In genomic region chr11:32455507-32456141, GRCm38 (mm10) we compare ENCODE assay signal across 8 mouse cellular contexts. TPM values are rescaled to one million over a fixed set of nuclear protein-coding genes. Genes with fewer than 3 reads are reported as not detected.
DNase-seq lines count a peak whose midpoint lies in the region; ATAC-seq and TF ChIP-seq lines count a peak whose summit lies in the region.

No protein-coding gene starts in this region.

- no peak for TF ChIP-seq CTCF in cerebellum, adult 2 months (IDR thresholded peaks at IDR 0.05; ENCODE audit: borderline replicate concordance, insufficient read depth, low read depth, low read length)
- no peak for TF ChIP-seq CTCF in ES-Bruce4 (IDR thresholded peaks at IDR 0.05; ENCODE audit: low read depth, low read length)
- TF ChIP-seq CTCF in kidney, postnatal 0 days (IDR thresholded peaks at IDR 0.05; ENCODE audit: low read depth) = peak; percentile 25; the same call in 1 of the 2 replicates
- no peak for TF ChIP-seq CTCF in small intestine, adult 2 months (IDR thresholded peaks at IDR 0.05; ENCODE audit: extremely low read depth, insufficient read length, insufficient replicate concordance, low read depth, low read length)

- ATAC-seq in heart, embryonic 12.5 days (ENCODE audit: insufficient number of reproducible peaks, low FRiP score) = peak; percentile 26
- peak; percentile 33; the same call in 1 of the 2 replicates for ATAC-seq in kidney, postnatal 0 days (replicated peaks; ENCODE audit: low FRiP score, low read depth)

- no peaks in the 10 kb centered on the region for H3K27me3 ChIP-seq in cerebellum, adult 2 months (ENCODE audit: control insufficient read depth, insufficient read depth, low read length)
- H3K27me3 ChIP-seq in ES-Bruce4 (ENCODE audit: control insufficient read depth, insufficient read depth, low read length, poor library complexity, severe bottlenecking) = peaks cover 2% of the 10 kb centered on the region
- H3K27me3 ChIP-seq in embryonic facial prominence, embryonic 10.5 days (replicated peaks; ENCODE audit: low read depth, poor library complexity, severe bottlenecking) = peaks cover 5% of the 10 kb centered on the region; the same call in 1 of the 2 replicates
- no peaks in the 10 kb centered on the region for H3K27me3 ChIP-seq in heart, embryonic 12.5 days (replicated peaks)
- no peaks in the 10 kb centered on the region for H3K27me3 ChIP-seq in kidney, postnatal 0 days (ENCODE audit: insufficient read depth, low read length)
- peaks cover 5% of the 10 kb centered on the region; the same call in 1 of the 2 replicates for H3K27me3 ChIP-seq in small intestine, adult 2 months (ENCODE audit: control insufficient read depth, insufficient read depth, low read length)

- no peaks in the 10 kb centered on the region for H3K36me3 ChIP-seq in ES-Bruce4 (ENCODE audit: control insufficient read depth, insufficient read depth, low read length, poor library complexity, severe bottlenecking)
- H3K36me3 ChIP-seq in embryonic facial prominence, embryonic 10.5 days (replicated peaks) = no peaks in the 10 kb centered on the region
- H3K36me3 ChIP-seq in heart, embryonic 12.5 days = no peaks in the 10 kb centered on the region
- H3K36me3 ChIP-seq in kidney, postnatal 0 days (ENCODE audit: insufficient read depth, low read length) = no peaks in the 10 kb centered on the region
- no peaks in the 10 kb centered on the region for H3K36me3 ChIP-seq in small intestine, adult 2 months (ENCODE audit: control insufficient read depth, insufficient read depth, low read length)

- H3K9ac ChIP-seq in ES-Bruce4 (ENCODE audit: low read depth, poor library complexity, severe bottlenecking) = peak overlapping the region; percentile 97
- peak overlapping the region; percentile 96 for H3K9ac ChIP-seq in heart, embryonic 12.5 days
- H3K9ac ChIP-seq in kidney, postnatal 0 days (ENCODE audit: low read depth, low read length) = peak overlapping the region; percentile 95

- peak overlapping the region; percentile 95 for H3K4me2 ChIP-seq in heart, embryonic 12.5 days
- H3K4me2 ChIP-seq in kidney, postnatal 0 days (ENCODE audit: low read length) = peak overlapping the region; percentile 98

- H3K4me1 ChIP-seq in cerebellum, adult 2 months (ENCODE audit: control insufficient read depth, insufficient read depth, low read length) = no peaks in the 10 kb centered on the region; the same call in none of the 2 replicates
- no peaks in the 10 kb centered on the region for H3K4me1 ChIP-seq in ES-Bruce4 (ENCODE audit: control insufficient read depth, insufficient read depth, low read length)
- H3K4me1 ChIP-seq in embryonic facial prominence, embryonic 10.5 days = peaks cover 27% of the 10 kb centered on the region
- peaks cover 11% of the 10 kb centered on the region for H3K4me1 ChIP-seq in heart, embryonic 12.5 days (replicated peaks)
- H3K4me1 ChIP-seq in kidney, postnatal 0 days (replicated peaks; ENCODE audit: insufficient read depth, low read length) = 0 out of 2 replicates have a peak, but pooled peaks cover 3% of the 10 kb centered on the region
- no peaks in the 10 kb centered on the region for H3K4me1 ChIP-seq in small intestine, adult 2 months (ENCODE audit: control insufficient read depth, insufficient read depth, insufficient read length, low read length)

- 2% methylated on average over 45 of the region's 58 CpGs for WGBS in cerebellum, adult 2 months
- under 1% methylated on average over 58 of the region's 58 CpGs for WGBS in embryonic facial prominence, embryonic 10.5 days
- WGBS in heart, embryonic 12.5 days = under 1% methylated on average over 57 of the region's 58 CpGs
- under 1% methylated on average over 50 of the region's 58 CpGs for WGBS in kidney, postnatal 0 days
- 1% methylated on average over 58 of the region's 58 CpGs for WGBS in small intestine, adult 2 months

- peak in 1 of 2 experiments; percentile 51 for DNase-seq in cerebellum, adult 2 months
- DNase-seq in cerebellum, adult 11 months = no peak
- DNase-seq in embryonic facial prominence, embryonic 10.5 days (ENCODE audit: low spot score) = peak; percentile 76
- DNase-seq in kidney, postnatal 0 days (ENCODE audit: low spot score) = peak; percentile 74
- peak; percentile 38 for DNase-seq in lung, postnatal 25 days (ENCODE audit: low spot score)

- H3K4me3 ChIP-seq in cerebellum, adult 2 months (replicated peaks; ENCODE audit: insufficient read depth, low read depth, low read length) = peak overlapping the region; percentile 88
- H3K4me3 ChIP-seq in ES-Bruce4 (ENCODE audit: low read depth, low read length) = peak overlapping the region; percentile 67
- H3K4me3 ChIP-seq in embryonic facial prominence, embryonic 10.5 days = peak overlapping the region; percentile 96
- peak overlapping the region; percentile 96 for H3K4me3 ChIP-seq in heart, embryonic 12.5 days
- peak overlapping the region; percentile 66 for H3K4me3 ChIP-seq in kidney, postnatal 0 days (replicated peaks; ENCODE audit: low read depth, low read length)
- peak overlapping the region; percentile 83 for H3K4me3 ChIP-seq in small intestine, adult 2 months (ENCODE audit: low read depth, low read length)

- H3K27ac ChIP-seq in cerebellum, adult 2 months (ENCODE audit: insufficient read depth, low read length) = peak overlapping the region; percentile 76
- H3K27ac ChIP-seq in ES-Bruce4 (ENCODE audit: insufficient read depth, low read length) = no peak overlapping the region
- H3K27ac ChIP-seq in embryonic facial prominence, embryonic 10.5 days (replicated peaks) = peak overlapping the region; percentile 99
- H3K27ac ChIP-seq in heart, embryonic 12.5 days (ENCODE audit: poor library complexity, severe bottlenecking) = peak overlapping the region; percentile 90
- H3K27ac ChIP-seq in kidney, postnatal 0 days = peak overlapping the region; percentile 96
- no peak overlapping the region for H3K27ac ChIP-seq in small intestine, adult 2 months (ENCODE audit: insufficient read depth, low read depth, low read length)

- no peak for TF ChIP-seq EP300 in ES-Bruce4 (IDR thresholded peaks at IDR 0.05; ENCODE audit: insufficient read depth, low read depth, low read length)

- no peak for TF ChIP-seq POLR2A in cerebellum, adult 2 months (IDR thresholded peaks at IDR 0.05; ENCODE audit: borderline replicate concordance, insufficient read depth, low read length)
- no peak for TF ChIP-seq POLR2A in ES-Bruce4 (IDR thresholded peaks at IDR 0.05; ENCODE audit: insufficient read depth, low read length)
- TF ChIP-seq POLR2A in small intestine, adult 2 months (IDR thresholded peaks at IDR 0.05; ENCODE audit: low read depth, low read length) = no peak

- H3K9me3 ChIP-seq in ES-Bruce4 (replicated peaks; ENCODE audit: control insufficient read depth, insufficient read depth, low read length, poor library complexity, severe bottlenecking) = no peaks in the 10 kb centered on the region
- no peaks in the 10 kb centered on the region for H3K9me3 ChIP-seq in embryonic facial prominence, embryonic 10.5 days
- H3K9me3 ChIP-seq in heart, embryonic 12.5 days (replicated peaks) = no peaks in the 10 kb centered on the region
- H3K9me3 ChIP-seq in kidney, postnatal 0 days (replicated peaks; ENCODE audit: low read length) = no peaks in the 10 kb centered on the region

RNA-seq across cellular contexts. Expression of gene Ubtd2, which starts 0.5 kb away (rescaled TPM):
- polyA plus RNA-seq in cerebellum, adult 2 months (2012; rRNA removed) = 26.4 and 31.8 TPM in 2 replicates
- polyA plus RNA-seq in ES-Bruce4 (2011; ENCODE audit: insufficient read depth, insufficient read length, low read depth, missing spikeins) = 25.1 and 25.9 TPM in 2 replicates
- 75.2 and 84.0 TPM in 2 replicates for polyA plus RNA-seq in embryonic facial prominence, embryonic 10.5 days (2016; fragmentation: Nextera tagmentation; extraction: Ambion mirVana)
- 34.8 and 37.0 TPM in 2 replicates for polyA plus RNA-seq in heart, embryonic 12.5 days (2016; fragmentation: Nextera tagmentation; extraction: Ambion mirVana)
- polyA plus RNA-seq in kidney, postnatal 0 days (2015; fragmentation: Nextera tagmentation; extraction: Ambion mirVana) = 28.8 TPM in 2 replicates
- 1.6 TPM in 2 replicates for polyA plus RNA-seq in small intestine, adult 2 months (2012; rRNA removed)

Comparison
In these comparisons a context has a peak if more than half of its experiments do, and no peak if none do; other contexts are left out.
1. H3K27ac ChIP-seq: peak in cerebellum, adult 2 months (single experiment), embryonic facial prominence, embryonic 10.5 days (single experiment), heart, embryonic 12.5 days (single experiment) and kidney, postnatal 0 days (single experiment); none in ES-Bruce4 (single experiment) and small intestine, adult 2 months (single experiment).
2. Peak in every context shown above with its lines, with median percentiles within 50 percentile points of each other: H3K4me3 ChIP-seq and H3K9ac ChIP-seq.